Mouse (Mus musculus) liver, embryonic 15.5 days (tissue): Measurements from ENCODE around the gene A630001G21Rik. TPM values are rescaled to one million over a fixed set of nuclear protein-coding genes. Genes with fewer than 3 reads are reported as not detected.
"Not testable (repeated sequence)": the region's sequence is repeated elsewhere in the genome, so short reads cannot be mapped to it uniquely, and the experiment has no call there.

ENCODE experiments used
- ATAC-seq: fragments of 200-750 bp; cut with Nextera tagmentation; 2 replicates; pipeline ENCODE4 v1.8.0; 2017; ENCODE audit warnings: moderate number of reproducible peaks, mild to moderate bottlenecking, moderate library complexity; ENCODE audit not compliant: insufficient read depth
- H3K27ac ChIP-seq: fragments of 300-500 bp; sonication (generic); replicated peaks from 2 replicates; pipeline ENCODE4 v1.5.1; 2015; ENCODE audit warnings: mild to moderate bottlenecking, inconsistent platforms
- H3K27me3 ChIP-seq: fragments of 300-500 bp; sonication (generic); 2 replicates; pipeline ENCODE4 v1.6.1; 2015; ENCODE audit warnings: mild to moderate bottlenecking, inconsistent platforms
- H3K36me3 ChIP-seq: fragments of 300-500 bp; sonication (generic); replicated peaks from 2 replicates; pipeline ENCODE4 v1.6.1; 2015; ENCODE audit warnings: moderate library complexity, mild to moderate bottlenecking, inconsistent platforms
- H3K4me1 ChIP-seq: fragments of 300-500 bp; sonication (generic); replicated peaks from 2 replicates; pipeline ENCODE4 v1.6.1; 2015; ENCODE audit warnings: inconsistent platforms
- H3K4me2 ChIP-seq: fragments of 300-500 bp; sonication (generic); 2 replicates; pipeline ENCODE4 v1.6.1; 2015; ENCODE audit warnings: moderate library complexity, mild to moderate bottlenecking, inconsistent platforms
- H3K4me3 ChIP-seq: fragments of 300-500 bp; sonication (generic); replicated peaks from 2 replicates; pipeline ENCODE4 v1.5.1; 2015; ENCODE audit warnings: mild to moderate bottlenecking, inconsistent platforms
- H3K9ac ChIP-seq: fragments of 300-500 bp; sonication (generic); 2 replicates; pipeline ENCODE4 v1.6.1; 2015; ENCODE audit warnings: moderate library complexity, mild to moderate bottlenecking, inconsistent platforms
- H3K9me3 ChIP-seq: fragments of 300-500 bp; sonication (generic); replicated peaks from 2 replicates; pipeline ENCODE4 v1.6.1; 2016; ENCODE audit warnings: inconsistent platforms
- WGBS: fragments of 180-500 bp; shearing (Covaris S2); methylation state at CpG from one replicate; pipeline ENCODE4 v1.1.7; 2015; ENCODE audit warnings: mixed read lengths; ENCODE audit not compliant: insufficient replicate concordance; 5-methylcytosine and 5-hydroxymethylcytosine counted together
- polyA plus RNA-seq: library from polyadenylated mRNA; unstranded; fragments of >200 nt; fragmentation: Nextera tagmentation; extraction: Ambion mirVana; gene quantifications from 2 replicates; pipeline ENCODE4 v1.2.1, GENCODE M21; 2015

The A630001G21Rik gene
- polyA plus RNA-seq = 1.9 and 2.8 TPM in 2 replicates

GRCm38 (mm10) chr1:85778436-85778835, at the start of gene A630001G21Rik:
TSS of gene A630001G21Rik (minus strand) at chr1:85778643.
- no peaks in the 10 kb centered on the region for H3K27me3 ChIP-seq
- WGBS = 69% methylated on average over 4 of the region's 4 CpGs
- H3K27ac ChIP-seq = no peak within 1 kb of the TSS
- no peaks in the 10 kb centered on the region for H3K36me3 ChIP-seq
- H3K4me3 ChIP-seq = no peak within 1 kb of the TSS
- ATAC-seq = no peak
- 0 out of 2 replicates have a peak, but pooled peaks cover 3% of the 10 kb centered on the region for H3K4me1 ChIP-seq
- H3K9me3 ChIP-seq = no peaks in the 10 kb centered on the region
- H3K9ac ChIP-seq = no peak within 1 kb of the TSS
- no peak within 1 kb of the TSS for H3K4me2 ChIP-seq

GRCm38 (mm10) chr1:85827166-85827565, 48.7 kb upstream of the A630001G21Rik start:
- H3K4me2 ChIP-seq = no peak overlapping the region
- no peak overlapping the region for H3K4me3 ChIP-seq
- no peaks in the 10 kb centered on the region for H3K9me3 ChIP-seq
- H3K36me3 ChIP-seq = peaks cover 29% of the 10 kb centered on the region
- H3K27ac ChIP-seq = no peak overlapping the region
- H3K9ac ChIP-seq = no peak overlapping the region
- no peaks in the 10 kb centered on the region for H3K4me1 ChIP-seq
- no peaks in the 10 kb centered on the region for H3K27me3 ChIP-seq
- ATAC-seq = no peak
- 80% methylated on average over 5 of the region's 5 CpGs for WGBS

- Histone ChIP-seq H3K9me3 (no peaks in the 10 kb centered on the region), H3K4me1 (no peaks in the 10 kb centered on the region), H3K36me3 (peaks cover 49% of the 10 kb centered on the region), H3K27ac (no peak overlapping the region), H3K4me3 (no peak overlapping the region), H3K9ac (no peak overlapping the region), H3K27me3 (no peaks in the 10 kb centered on the region), H3K4me2 (no peak overlapping the region)
- WGBS = 79% methylated on average over 3 of the region's 3 CpGs
- no peak for ATAC-seq
These were observed 46.5 kb upstream of the A630001G21Rik start for GRCm38 (mm10) chr1:85824905-85825304.

GRCm38 (mm10) chr1:85822239-85822638, 43.8 kb upstream of the A630001G21Rik start:
- no peak overlapping the region for H3K4me2 ChIP-seq
- H3K9me3 ChIP-seq = no peaks in the 10 kb centered on the region
- peaks cover 60% of the 10 kb centered on the region for H3K36me3 ChIP-seq
- no peaks in the 10 kb centered on the region for H3K4me1 ChIP-seq
- H3K9ac ChIP-seq = no peak overlapping the region
- H3K27me3 ChIP-seq = no peaks in the 10 kb centered on the region
- ATAC-seq = no peak
- H3K4me3 ChIP-seq = no peak overlapping the region
- no peak overlapping the region for H3K27ac ChIP-seq
- WGBS = 80% methylated on average over 8 of the region's 8 CpGs

- WGBS = 91% methylated on average over 1 of the region's 1 CpGs
- no peak overlapping the region for H3K4me2 ChIP-seq
- H3K27ac ChIP-seq = no peak overlapping the region
- H3K27me3 ChIP-seq = no peaks in the 10 kb centered on the region
- H3K4me3 ChIP-seq = no peak overlapping the region
- no peak overlapping the region for H3K9ac ChIP-seq
- H3K4me1 ChIP-seq = no peaks in the 10 kb centered on the region
- peaks cover 52% of the 10 kb centered on the region for H3K36me3 ChIP-seq
- H3K9me3 ChIP-seq = no peaks in the 10 kb centered on the region
- ATAC-seq = no peak
These were observed 41.3 kb upstream of the A630001G21Rik start for GRCm38 (mm10) chr1:85819695-85820094.

GRCm38 (mm10) chr1:85818121-85818520, 39.7 kb upstream of the A630001G21Rik start:
- 87% methylated on average over 6 of the region's 6 CpGs for WGBS
- Histone ChIP-seq H3K27me3 (no peaks in the 10 kb centered on the region), H3K4me2 (no peak overlapping the region), H3K9ac (no peak overlapping the region), H3K4me1 (peaks cover 9% of the 10 kb centered on the region), H3K9me3 (no peaks in the 10 kb centered on the region), H3K4me3 (no peak overlapping the region), H3K27ac (no peak overlapping the region), H3K36me3 (peaks cover 48% of the 10 kb centered on the region)
- ATAC-seq = no peak

- not testable (repeated sequence) for H3K27me3 ChIP-seq, H3K9me3 ChIP-seq, ATAC-seq, H3K9ac ChIP-seq, H3K4me2 ChIP-seq, H3K27ac ChIP-seq, H3K4me3 ChIP-seq
- Histone ChIP-seq H3K4me1 (peaks cover 32% of the 10 kb centered on the region), H3K36me3 (peaks cover 13% of the 10 kb centered on the region)
These were observed 35.8 kb upstream of the A630001G21Rik start for GRCm38 (mm10) chr1:85814213-85814612.

- H3K9me3 ChIP-seq = no peaks in the 10 kb centered on the region
- no peak overlapping the region for H3K27ac ChIP-seq
- no peak overlapping the region for H3K9ac ChIP-seq
- H3K36me3 ChIP-seq = no peaks in the 10 kb centered on the region
- no peak overlapping the region for H3K4me3 ChIP-seq
- peaks cover 45% of the 10 kb centered on the region for H3K4me1 ChIP-seq
- no peak for ATAC-seq
- 68% methylated on average over 2 of the region's 2 CpGs for WGBS
- H3K27me3 ChIP-seq = no peaks in the 10 kb centered on the region
- H3K4me2 ChIP-seq = no peak overlapping the region
These were observed 32.3 kb upstream of the A630001G21Rik start for GRCm38 (mm10) chr1:85810787-85811186.

- no peaks in the 10 kb centered on the region for H3K36me3 ChIP-seq
- no peak overlapping the region for H3K27ac ChIP-seq
- H3K9ac ChIP-seq = no peak overlapping the region
- H3K4me2 ChIP-seq = no peak overlapping the region
- no peak overlapping the region for H3K4me3 ChIP-seq
- no peaks in the 10 kb centered on the region for H3K9me3 ChIP-seq
- H3K27me3 ChIP-seq = no peaks in the 10 kb centered on the region
- peaks cover 45% of the 10 kb centered on the region for H3K4me1 ChIP-seq
- no peak for ATAC-seq
- WGBS = 70% methylated on average over 2 of the region's 2 CpGs
These were observed 31.9 kb upstream of the A630001G21Rik start for GRCm38 (mm10) chr1:85810343-85810742.

GRCm38 (mm10) chr1:85809256-85809655, 30.8 kb upstream of the A630001G21Rik start:
- no peaks in the 10 kb centered on the region for H3K27me3 ChIP-seq
- H3K9me3 ChIP-seq = no peaks in the 10 kb centered on the region
- H3K4me3 ChIP-seq = no peak overlapping the region
- H3K4me1 ChIP-seq = peaks cover 45% of the 10 kb centered on the region
- H3K9ac ChIP-seq = no peak overlapping the region
- WGBS = 43% methylated on average over 4 of the region's 4 CpGs
- ATAC-seq = no peak
- H3K27ac ChIP-seq = no peak overlapping the region
- H3K4me2 ChIP-seq = no peak overlapping the region
- H3K36me3 ChIP-seq = no peaks in the 10 kb centered on the region

- Histone ChIP-seq H3K27me3 (no peaks in the 10 kb centered on the region), H3K27ac (no peak overlapping the region), H3K4me2 (no peak overlapping the region), H3K4me3 (no peak overlapping the region), H3K4me1 (peaks cover 25% of the 10 kb centered on the region), H3K9ac (no peak overlapping the region), H3K36me3 (no peaks in the 10 kb centered on the region), H3K9me3 (no peaks in the 10 kb centered on the region)
- ATAC-seq = no peak
- WGBS = 85% methylated on average over 8 of the region's 8 CpGs
These were observed 26.1 kb upstream of the A630001G21Rik start for GRCm38 (mm10) chr1:85804551-85804950.

GRCm38 (mm10) chr1:85802517-85802916, 24.1 kb upstream of the A630001G21Rik start:
- Histone ChIP-seq H3K9me3 (no peaks in the 10 kb centered on the region), H3K27ac (no peak overlapping the region), H3K9ac (no peak overlapping the region), H3K36me3 (no peaks in the 10 kb centered on the region), H3K4me1 (peaks cover 20% of the 10 kb centered on the region), H3K4me3 (no peak overlapping the region), H3K27me3 (no peaks in the 10 kb centered on the region), H3K4me2 (no peak overlapping the region)
- 80% methylated on average over 1 of the region's 1 CpGs for WGBS
- ATAC-seq = no peak
